Mouse (Mus musculus) midbrain, embryonic 11.5 days (tissue): ENCODE results near the gene Rpp14. TPM values are rescaled to one million over a fixed set of nuclear protein-coding genes. Genes with fewer than 3 reads are reported as not detected.
A peak's percentile ranks its signal among the peaks of the same experiment; 100 is the strongest.

ENCODE experiments used
- ATAC-seq: fragments of 200-750 bp; cut with Nextera tagmentation; 2 replicates; pipeline ENCODE4 v1.8.0; 2017; ENCODE audit warnings: moderate TSS enrichment, moderate library complexity; ENCODE audit not compliant: low FRiP score
- DNase-seq: peaks from one replicate; pipeline ENCODE4 v3.0.0; 2015; ENCODE audit warnings: low spot score; ENCODE audit errors: missing footprints
- H3K27ac ChIP-seq: fragments of 300-500 bp; sonication (generic); 2 replicates; pipeline ENCODE4 v1.5.1; 2014; ENCODE audit warnings: low read depth, low read length
- H3K27me3 ChIP-seq: fragments of 300-500 bp; sonication (generic); 2 replicates; pipeline ENCODE4 v1.6.1; 2014; ENCODE audit warnings: mild to moderate bottlenecking, low read length, moderate library complexity, mixed read lengths; ENCODE audit not compliant: control insufficient read depth, insufficient read depth
- H3K36me3 ChIP-seq: fragments of 300-500 bp; sonication (generic); 2 replicates; pipeline ENCODE4 v1.6.1; 2014; ENCODE audit warnings: mild to moderate bottlenecking, low read length, moderate library complexity, mixed read lengths; ENCODE audit not compliant: control insufficient read depth, insufficient read depth
- H3K4me1 ChIP-seq: fragments of 300-500 bp; sonication (generic); 2 replicates; pipeline ENCODE4 v1.6.1; 2014; ENCODE audit warnings: low read length; ENCODE audit not compliant: control insufficient read depth, insufficient read depth
- H3K4me2 ChIP-seq: fragments of 300-500 bp; sonication (generic); 2 replicates; pipeline ENCODE4 v1.6.1; 2014; ENCODE audit warnings: mild to moderate bottlenecking, moderate library complexity
- H3K4me3 ChIP-seq: fragments of 300-500 bp; sonication (generic); 2 replicates; pipeline ENCODE4 v1.5.1; 2014; ENCODE audit warnings: low read depth, low read length
- H3K9ac ChIP-seq: fragments of 300-500 bp; sonication (generic); 2 replicates; pipeline ENCODE4 v1.6.1; 2014; ENCODE audit warnings: low read length
- H3K9me3 ChIP-seq: fragments of 300-500 bp; sonication (generic); 2 replicates; pipeline ENCODE4 v1.6.1; 2016; ENCODE audit warnings: low read length; ENCODE audit not compliant: control insufficient read depth
- WGBS: fragments of 180-500 bp; shearing (Covaris S2); extraction: QIAGEN DNeasy Blood & Tissue Kit; methylation state at CpG from one replicate; pipeline ENCODE4 v1.1.7; 2014; 5-methylcytosine and 5-hydroxymethylcytosine counted together
- polyA plus RNA-seq: library from polyadenylated mRNA; unstranded; fragments of >200 nt; fragmentation: Nextera tagmentation; extraction: Ambion mirVana; gene quantifications from 2 replicates; pipeline ENCODE4 v1.2.1, GENCODE M21; 2014

Rpp14 gene
- polyA plus RNA-seq, 1 experiment from 2014 or later: 56.5 TPM

DNA sequence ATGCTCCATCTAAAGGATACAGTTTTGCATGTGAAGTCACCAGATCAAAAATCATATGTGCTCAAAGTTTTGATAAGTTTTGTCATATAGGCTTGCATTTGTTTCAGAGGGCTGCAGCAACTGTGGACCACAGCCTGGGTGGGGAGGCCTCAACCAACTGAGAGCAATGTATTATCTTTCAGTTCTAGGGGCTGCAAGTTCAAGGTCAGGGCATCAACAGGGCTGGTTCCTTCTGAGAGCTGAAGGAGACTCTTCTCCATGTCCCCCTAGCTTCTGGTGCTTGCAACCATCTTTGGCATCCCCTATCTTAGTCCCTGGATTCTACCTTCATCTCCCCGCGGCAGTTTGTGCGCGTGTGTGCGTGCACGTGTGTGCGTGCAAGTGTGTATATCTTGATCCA, 27.5 kb upstream of the Rpp14 start:
- Histone ChIP-seq H3K27me3 (no peaks in the 10 kb centered on the region), H3K27ac (no peak overlapping the region), H3K9ac (no peak overlapping the region), H3K36me3 (no peaks in the 10 kb centered on the region), H3K4me2 (no peak overlapping the region), H3K4me3 (no peak overlapping the region), H3K4me1 (no peaks in the 10 kb centered on the region; the same call in 1 of the 2 replicates), H3K9me3 (no peaks in the 10 kb centered on the region)
- ATAC-seq: no peak
- WGBS: 98% methylated on average over 7 of the region's 7 CpGs
- no peak for DNase-seq

DNA sequence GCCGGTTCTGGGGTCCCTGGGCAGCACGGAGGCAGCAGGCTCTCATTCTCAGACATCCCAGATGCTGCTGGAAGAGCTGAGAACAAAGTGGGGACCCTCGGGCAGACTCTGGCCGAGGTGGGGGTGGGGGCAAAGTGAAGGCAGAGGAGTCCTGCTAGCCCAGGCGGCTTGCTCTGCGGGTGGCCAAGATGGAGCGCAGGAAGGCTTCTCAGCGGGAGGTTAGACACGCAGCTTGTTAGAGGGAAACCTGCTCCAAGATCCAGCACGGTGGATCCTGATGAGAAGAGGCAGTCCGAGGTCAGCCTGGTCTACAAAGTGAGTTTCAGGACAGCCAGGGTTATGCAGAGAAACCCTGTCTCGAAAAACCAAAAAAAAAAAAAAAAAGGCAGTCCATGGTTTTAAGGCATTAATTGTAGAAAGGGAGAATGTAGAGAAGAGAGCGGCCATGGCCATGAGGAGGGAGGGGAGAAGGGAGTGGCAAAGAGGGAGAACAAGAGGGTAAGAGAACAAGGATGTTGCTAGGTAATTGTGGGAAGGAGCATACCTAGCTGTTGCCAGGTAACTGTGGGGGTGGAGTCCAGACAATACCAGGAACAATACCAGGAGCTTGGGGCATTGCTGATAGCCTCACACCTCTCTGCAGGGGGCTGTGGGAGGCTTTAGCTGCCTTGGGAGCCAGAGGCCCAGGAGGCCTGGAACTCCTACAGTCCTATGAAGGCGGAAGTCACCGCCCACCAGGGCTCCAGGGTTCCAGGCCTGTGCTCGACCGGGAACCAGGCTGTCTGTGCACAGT, 25.7 kb upstream of the Rpp14 start:
- Histone ChIP-seq H3K9ac (no peak overlapping the region), H3K4me1 (no peaks in the 10 kb centered on the region; the same call in 1 of the 2 replicates), H3K27me3 (no peaks in the 10 kb centered on the region), H3K27ac (no peak overlapping the region), H3K36me3 (no peaks in the 10 kb centered on the region), H3K4me3 (no peak overlapping the region), H3K4me2 (no peak overlapping the region), H3K9me3 (no peaks in the 10 kb centered on the region)
- ATAC-seq (peak; percentile 27; the same call in 1 of the 2 replicates), DNase-seq (peak; percentile 85)
- 23% methylated on average over 17 of the region's 17 CpGs for WGBS

GRCm38 (mm10) chr14:8056076-8056475, 24.1 kb upstream of the Rpp14 start:
- Histone ChIP-seq H3K27me3 (no peaks in the 10 kb centered on the region), H3K9me3 (no peaks in the 10 kb centered on the region), H3K36me3 (no peaks in the 10 kb centered on the region), H3K4me1 (no peaks in the 10 kb centered on the region; the same call in 1 of the 2 replicates), H3K4me3 (no peak overlapping the region), H3K9ac (no peak overlapping the region), H3K4me2 (no peak overlapping the region), H3K27ac (no peak overlapping the region)
- ATAC-seq (no peak), DNase-seq (no peak)
- 89% methylated on average over 5 of the region's 5 CpGs for WGBS

DNA sequence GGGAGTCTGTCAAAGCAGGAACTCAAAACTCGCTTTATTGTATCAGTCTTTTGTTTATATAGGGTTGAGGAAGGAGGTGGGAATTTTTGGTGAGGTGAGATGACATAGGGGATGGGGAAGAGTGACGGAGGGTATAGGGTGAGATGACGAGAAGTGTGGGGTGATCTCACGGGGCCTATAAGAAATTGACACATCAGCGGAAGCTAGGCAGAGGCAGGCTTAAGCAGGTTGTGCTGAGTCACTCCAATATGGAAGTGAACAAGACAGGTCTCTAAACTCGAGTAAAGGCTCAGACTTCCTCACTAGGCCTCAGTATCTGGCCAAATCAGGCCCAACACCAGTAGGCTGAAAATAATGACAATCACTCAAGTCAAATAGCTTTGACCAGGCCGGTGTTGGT, 20.2 kb upstream of the Rpp14 start:
- Histone ChIP-seq H3K27me3 (no peaks in the 10 kb centered on the region), H3K36me3 (no peaks in the 10 kb centered on the region), H3K9me3 (no peaks in the 10 kb centered on the region), H3K9ac (no peak overlapping the region), H3K4me2 (no peak overlapping the region), H3K4me3 (no peak overlapping the region), H3K27ac (no peak overlapping the region), H3K4me1 (0 out of 2 replicates have a peak, but pooled peaks cover 3% of the 10 kb centered on the region)
- no peak for ATAC-seq
- 90% methylated on average over 7 of the region's 7 CpGs for WGBS
- no peak for DNase-seq

GRCm38 (mm10) chr14:8062076-8062475, 18.1 kb upstream of the Rpp14 start:
- no peak overlapping the region for H3K27ac ChIP-seq
- H3K27me3 ChIP-seq: no peaks in the 10 kb centered on the region
- no peak overlapping the region for H3K4me2 ChIP-seq
- no peaks in the 10 kb centered on the region for H3K36me3 ChIP-seq
- 43% methylated on average over 3 of the region's 3 CpGs for WGBS
- 0 out of 2 replicates have a peak, but pooled peaks cover 3% of the 10 kb centered on the region for H3K4me1 ChIP-seq
- DNase-seq (no peak), ATAC-seq (peak; percentile 71; the same call in 1 of the 2 replicates)
- H3K4me3 ChIP-seq: no peak overlapping the region
- no peaks in the 10 kb centered on the region for H3K9me3 ChIP-seq
- no peak overlapping the region for H3K9ac ChIP-seq

DNA sequence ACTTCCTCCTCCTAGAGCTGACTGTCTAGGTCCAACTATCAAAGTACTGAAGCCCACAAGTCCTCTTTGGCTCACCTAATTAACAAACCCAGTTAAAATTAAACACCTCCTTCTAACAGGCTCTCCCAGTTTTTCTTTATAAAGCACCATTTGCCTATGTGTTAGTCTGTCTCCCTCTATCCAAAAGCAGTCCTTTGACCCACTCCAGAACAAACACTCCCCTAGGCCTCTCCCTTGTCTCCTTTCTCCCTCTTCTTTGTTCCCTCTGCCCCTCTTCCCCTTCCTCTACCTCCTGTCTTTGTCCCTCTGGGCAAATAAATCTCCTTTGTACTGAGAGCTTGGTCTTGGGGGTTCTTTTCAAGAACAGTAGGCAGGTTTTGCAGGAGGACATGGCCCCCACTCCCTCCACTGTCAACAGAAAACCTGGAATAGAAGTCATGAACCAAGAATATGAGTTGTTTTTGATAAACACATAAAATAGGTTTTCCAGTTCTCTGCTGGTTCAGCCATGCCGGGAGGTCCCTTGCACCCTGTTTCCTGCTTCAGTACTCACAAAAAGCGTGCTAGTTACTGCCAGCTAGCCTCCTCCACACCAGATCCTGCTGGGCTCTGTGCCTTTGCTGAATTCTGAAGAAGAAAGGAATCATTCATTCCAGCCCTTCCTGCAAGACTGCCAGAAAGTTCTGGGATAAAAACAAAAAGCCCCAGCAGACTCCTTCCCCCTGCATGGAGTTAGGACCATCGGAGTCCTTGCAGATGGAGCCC, 17.4 kb upstream of the Rpp14 start:
- DNase-seq (peak; percentile 83), ATAC-seq (no peak)
- Histone ChIP-seq H3K4me1 (0 out of 2 replicates have a peak, but pooled peaks cover 3% of the 10 kb centered on the region), H3K4me2 (no peak overlapping the region), H3K27ac (no peak overlapping the region), H3K9ac (no peak overlapping the region), H3K4me3 (no peak overlapping the region), H3K27me3 (no peaks in the 10 kb centered on the region), H3K36me3 (no peaks in the 10 kb centered on the region), H3K9me3 (no peaks in the 10 kb centered on the region)
- WGBS: 61% methylated on average over 3 of the region's 3 CpGs

DNA sequence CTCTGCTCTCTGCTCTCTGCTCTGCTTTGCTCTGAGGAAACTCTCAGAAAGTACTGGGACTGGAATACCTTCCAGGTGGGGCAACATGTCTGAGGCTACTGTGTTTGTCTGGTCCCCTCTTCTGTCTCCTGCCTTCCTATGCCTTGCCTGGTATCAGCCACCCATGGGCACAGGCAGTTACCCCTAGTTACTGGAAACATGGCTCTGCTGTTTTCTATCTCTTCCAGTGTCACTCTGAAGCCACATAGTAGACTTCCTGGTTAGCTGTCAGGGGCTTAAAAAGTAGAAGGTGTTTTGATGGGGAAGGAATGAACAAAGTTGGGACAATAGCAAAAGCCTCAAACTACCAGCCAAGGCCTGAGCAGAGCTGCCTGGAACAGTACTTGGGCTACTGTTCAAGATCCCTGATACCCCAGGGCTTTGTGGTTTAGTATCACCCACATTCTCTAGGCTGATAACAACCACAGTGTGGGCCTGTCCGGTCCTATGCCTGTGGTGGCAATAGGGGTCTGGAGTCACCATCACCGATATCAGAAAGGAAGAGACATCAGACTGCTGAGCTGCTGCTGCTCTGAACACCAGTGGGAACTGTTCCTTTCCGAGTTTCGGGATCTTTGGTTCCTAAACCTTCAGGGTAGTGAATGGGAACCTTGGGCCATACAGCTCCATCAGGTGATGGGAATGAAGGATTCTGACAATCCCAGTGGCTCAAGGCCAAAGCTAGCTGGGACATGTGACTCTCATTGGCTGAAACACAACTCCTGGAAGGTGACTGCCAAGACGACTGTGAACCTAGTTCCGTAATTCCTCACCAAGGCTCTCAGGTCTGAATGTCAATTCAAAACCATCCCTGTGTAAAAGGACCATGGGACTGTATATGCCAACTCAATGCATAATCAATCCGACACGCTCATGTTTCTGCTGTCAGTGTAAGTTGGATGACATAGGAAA, 16.1 kb upstream of the Rpp14 start:
- no peaks in the 10 kb centered on the region for H3K36me3 ChIP-seq
- DNase-seq (no peak), ATAC-seq (no peak)
- H3K4me2 ChIP-seq: no peak overlapping the region
- no peaks in the 10 kb centered on the region for H3K27me3 ChIP-seq
- no peak overlapping the region for H3K9ac ChIP-seq
- WGBS: 91% methylated on average over 8 of the region's 8 CpGs
- H3K9me3 ChIP-seq: no peaks in the 10 kb centered on the region
- 0 out of 2 replicates have a peak, but pooled peaks cover 3% of the 10 kb centered on the region for H3K4me1 ChIP-seq
- no peak overlapping the region for H3K27ac ChIP-seq
- no peak overlapping the region for H3K4me3 ChIP-seq

GRCm38 (mm10) chr14:8080718-8081117, 551 bp downstream of the Rpp14 start:
- Histone ChIP-seq H3K4me3 (peak overlapping the region; percentile 62), H3K9me3 (no peaks in the 10 kb centered on the region), H3K27ac (peak overlapping the region; percentile 70), H3K27me3 (no peaks in the 10 kb centered on the region), H3K4me2 (peak overlapping the region; percentile 81), H3K9ac (peak overlapping the region; percentile 84), H3K36me3 (peaks cover 3% of the 10 kb centered on the region; the same call in 1 of the 2 replicates), H3K4me1 (peaks cover 6% of the 10 kb centered on the region; the same call in 1 of the 2 replicates)
- DNase-seq (no peak), ATAC-seq (peak; percentile 41; the same call in 1 of the 2 replicates)
- 8% methylated on average over 11 of the region's 11 CpGs for WGBS
